Mouse (Mus musculus): Measurements from ENCODE around the gene Pdcd4. TPM values are rescaled to one million over a fixed set of nuclear protein-coding genes. Genes with fewer than 3 reads are reported as not detected.

Gene Pdcd4
- polyA plus RNA-seq, 1 experiment from 2014 or later, result 64.6 TPM

- 32% methylated on average over 9 of the region's 9 CpGs for WGBS
- no peak overlapping the region for H3K4me2 ChIP-seq (replicated peaks; ENCODE audit: low read depth, low read length)
- H3K9me3 ChIP-seq (ENCODE audit: low read length), result no peaks in the 10 kb centered on the region
- no peak overlapping the region for H3K4me3 ChIP-seq (ENCODE audit: low read depth, low read length)
- peaks cover 7% of the 10 kb centered on the region; the same call in 1 of the 2 replicates for H3K4me1 ChIP-seq (ENCODE audit: insufficient read depth, low read depth, low read length)
- DNase-seq (ENCODE audit: low spot score), result peak; percentile 58
- H3K27me3 ChIP-seq (replicated peaks; ENCODE audit: insufficient read depth, low read length), result no peaks in the 10 kb centered on the region
- TF ChIP-seq EP300 (IDR thresholded peaks at IDR 0.05) (no peak), CTCF (IDR thresholded peaks at IDR 0.05) (no peak)
- H3K9ac ChIP-seq (replicated peaks; ENCODE audit: low read depth), result no peak overlapping the region
- H3K36me3 ChIP-seq (ENCODE audit: insufficient read depth, low read length), result no peaks in the 10 kb centered on the region
- H3K27ac ChIP-seq (ENCODE audit: low read length), result no peak overlapping the region
- peak; percentile 67 for ATAC-seq
These were observed 32.9 kb upstream of the Pdcd4 start for GRCm38 (mm10) chr19:53859149-53859548.

- 66% methylated on average over 7 of the region's 7 CpGs for WGBS
- no peak overlapping the region for H3K9ac ChIP-seq (replicated peaks; ENCODE audit: low read depth)
- H3K36me3 ChIP-seq (ENCODE audit: insufficient read depth, low read length), result no peaks in the 10 kb centered on the region
- DNase-seq (ENCODE audit: low spot score) (no peak), ATAC-seq (no peak)
- no peaks in the 10 kb centered on the region for H3K9me3 ChIP-seq (ENCODE audit: low read length)
- no peak for TF ChIP-seq CTCF (IDR thresholded peaks at IDR 0.05)
- TF ChIP-seq EP300 (IDR thresholded peaks at IDR 0.05), result no peak
- peaks cover 7% of the 10 kb centered on the region; the same call in 1 of the 2 replicates for H3K4me1 ChIP-seq (ENCODE audit: insufficient read depth, low read depth, low read length)
- H3K27me3 ChIP-seq (replicated peaks; ENCODE audit: insufficient read depth, low read length), result no peaks in the 10 kb centered on the region
- H3K4me3 ChIP-seq (ENCODE audit: low read depth, low read length), result no peak overlapping the region
- no peak overlapping the region for H3K4me2 ChIP-seq (replicated peaks; ENCODE audit: low read depth, low read length)
- no peak overlapping the region for H3K27ac ChIP-seq (ENCODE audit: low read length)
These were observed 32.4 kb upstream of the Pdcd4 start for GRCm38 (mm10) chr19:53859593-53859992.

GRCm38 (mm10) chr19:53861346-53861745 is 30.7 kb upstream of the Pdcd4 start:
- TF ChIP-seq CTCF (IDR thresholded peaks at IDR 0.05), result no peak
- TF ChIP-seq EP300 (IDR thresholded peaks at IDR 0.05), result no peak
- Histone ChIP-seq H3K4me1 (ENCODE audit: insufficient read depth, low read depth, low read length) (peaks cover 7% of the 10 kb centered on the region; the same call in 1 of the 2 replicates), H3K4me2 (replicated peaks; ENCODE audit: low read depth, low read length) (no peak overlapping the region), H3K9me3 (ENCODE audit: low read length) (no peaks in the 10 kb centered on the region), H3K27ac (ENCODE audit: low read length) (no peak overlapping the region), H3K9ac (replicated peaks; ENCODE audit: low read depth) (no peak overlapping the region), H3K36me3 (ENCODE audit: insufficient read depth, low read length) (no peaks in the 10 kb centered on the region), H3K27me3 (replicated peaks; ENCODE audit: insufficient read depth, low read length) (no peaks in the 10 kb centered on the region), H3K4me3 (ENCODE audit: low read depth, low read length) (no peak overlapping the region)
- WGBS, result 71% methylated on average over 7 of the region's 7 CpGs
- ATAC-seq (no peak), DNase-seq (ENCODE audit: low spot score) (no peak)

- ATAC-seq, result no peak
- Histone ChIP-seq H3K27me3 (replicated peaks; ENCODE audit: insufficient read depth, low read length) (no peaks in the 10 kb centered on the region), H3K4me2 (replicated peaks; ENCODE audit: low read depth, low read length) (no peak overlapping the region), H3K4me3 (ENCODE audit: low read depth, low read length) (no peak overlapping the region), H3K36me3 (ENCODE audit: insufficient read depth, low read length) (no peaks in the 10 kb centered on the region), H3K27ac (ENCODE audit: low read length) (no peak overlapping the region), H3K9me3 (ENCODE audit: low read length) (no peaks in the 10 kb centered on the region), H3K9ac (replicated peaks; ENCODE audit: low read depth) (no peak overlapping the region), H3K4me1 (ENCODE audit: insufficient read depth, low read depth, low read length) (peaks cover 7% of the 10 kb centered on the region; the same call in 1 of the 2 replicates)
- TF ChIP-seq CTCF (IDR thresholded peaks at IDR 0.05) (no peak), EP300 (IDR thresholded peaks at IDR 0.05) (no peak)
- WGBS, result 73% methylated on average over 8 of the region's 8 CpGs
- no peak for DNase-seq (ENCODE audit: low spot score)
These were observed 29.3 kb upstream of the Pdcd4 start for GRCm38 (mm10) chr19:53862573-53863246.

GRCm38 (mm10) chr19:53867238-53867637 is 24.8 kb upstream of the Pdcd4 start:
- no peaks in the 10 kb centered on the region for H3K27me3 ChIP-seq (replicated peaks; ENCODE audit: insufficient read depth, low read length)
- no peak for DNase-seq (ENCODE audit: low spot score)
- TF ChIP-seq EP300 (IDR thresholded peaks at IDR 0.05) (no peak), CTCF (IDR thresholded peaks at IDR 0.05) (no peak)
- no peaks in the 10 kb centered on the region for H3K36me3 ChIP-seq (ENCODE audit: insufficient read depth, low read length)
- H3K4me2 ChIP-seq (replicated peaks; ENCODE audit: low read depth, low read length), result no peak overlapping the region
- no peaks in the 10 kb centered on the region for H3K9me3 ChIP-seq (ENCODE audit: low read length)
- H3K27ac ChIP-seq (ENCODE audit: low read length), result no peak overlapping the region
- no peak overlapping the region for H3K4me3 ChIP-seq (ENCODE audit: low read depth, low read length)
- ATAC-seq, result no peak
- no peak overlapping the region for H3K9ac ChIP-seq (replicated peaks; ENCODE audit: low read depth)
- H3K4me1 ChIP-seq (ENCODE audit: insufficient read depth, low read depth, low read length), result no peaks in the 10 kb centered on the region

- H3K4me2 ChIP-seq (replicated peaks; ENCODE audit: low read depth, low read length), result no peak overlapping the region
- 83% methylated on average over 6 of the region's 6 CpGs for whole genome bisulfite sequencing
- no peak overlapping the region for H3K9ac ChIP-seq (replicated peaks; ENCODE audit: low read depth)
- no peaks in the 10 kb centered on the region for H3K9me3 ChIP-seq (ENCODE audit: low read length)
- no peaks in the 10 kb centered on the region for H3K27me3 ChIP-seq (replicated peaks; ENCODE audit: insufficient read depth, low read length)
- no peaks in the 10 kb centered on the region for H3K4me1 ChIP-seq (ENCODE audit: insufficient read depth, low read depth, low read length)
- H3K4me3 ChIP-seq (ENCODE audit: low read depth, low read length), result no peak overlapping the region
- ATAC-seq (no peak), DNase-seq (ENCODE audit: low spot score) (no peak)
- H3K27ac ChIP-seq (ENCODE audit: low read length), result no peak overlapping the region
- H3K36me3 ChIP-seq (ENCODE audit: insufficient read depth, low read length), result no peaks in the 10 kb centered on the region
- TF ChIP-seq EP300 (IDR thresholded peaks at IDR 0.05) (no peak), CTCF (IDR thresholded peaks at IDR 0.05) (no peak)
These were observed 23.9 kb upstream of the Pdcd4 start for GRCm38 (mm10) chr19:53868125-53868524.

Data from lung, postnatal 0 days (tissue).